Mouse (Mus musculus) heart, embryonic 13.5 days (tissue): Measurements from ENCODE around the gene Npc1l1. TPM values are rescaled to one million over a fixed set of nuclear protein-coding genes. Genes with fewer than 3 reads are reported as not detected.

Experiments used
- ATAC-seq: fragments of 200-750 bp; cut with Nextera tagmentation; 2 replicates; pipeline ENCODE4 v1.8.0; 2017; ENCODE audit warnings: moderate TSS enrichment; ENCODE audit not compliant: insufficient number of reproducible peaks, low FRiP score, low TSS enrichment; ENCODE audit errors: extremely low read depth
- H3K27ac ChIP-seq: fragments of 300-500 bp; sonication (generic); replicated peaks from 2 replicates; pipeline ENCODE4 v1.5.1; 2015; ENCODE audit warnings: moderate library complexity, mild to moderate bottlenecking, inconsistent platforms
- H3K27me3 ChIP-seq: fragments of 300-500 bp; sonication (generic); replicated peaks from 2 replicates; pipeline ENCODE4 v1.6.1; 2015; ENCODE audit warnings: mild to moderate bottlenecking, inconsistent platforms
- H3K36me3 ChIP-seq: fragments of 300-500 bp; sonication (generic); 2 replicates; pipeline ENCODE4 v1.6.1; 2015; ENCODE audit warnings: mild to moderate bottlenecking, inconsistent platforms
- H3K4me1 ChIP-seq: fragments of 300-500 bp; sonication (generic); 2 replicates; pipeline ENCODE4 v1.6.1; 2015; ENCODE audit warnings: inconsistent platforms
- H3K4me2 ChIP-seq: fragments of 300-500 bp; sonication (generic); 2 replicates; pipeline ENCODE4 v1.6.1; 2015; ENCODE audit warnings: inconsistent platforms, mild to moderate bottlenecking, moderate library complexity
- H3K4me3 ChIP-seq: fragments of 300-500 bp; sonication (generic); 2 replicates; pipeline ENCODE4 v1.5.1; 2015; ENCODE audit warnings: moderate library complexity, mild to moderate bottlenecking, inconsistent platforms
- H3K9ac ChIP-seq: fragments of 300-500 bp; sonication (generic); 2 replicates; pipeline ENCODE4 v1.6.1; 2015; ENCODE audit warnings: inconsistent platforms, mild to moderate bottlenecking, moderate library complexity
- H3K9me3 ChIP-seq: fragments of 300-500 bp; sonication (generic); 2 replicates; pipeline ENCODE4 v1.6.1; 2016; ENCODE audit warnings: inconsistent platforms
- WGBS: fragments of 180-500 bp; shearing (Covaris S2); methylation state at CpG from one replicate; pipeline ENCODE4 v1.1.7; 2015; ENCODE audit warnings: mixed read lengths; 5-methylcytosine and 5-hydroxymethylcytosine counted together
- polyA plus RNA-seq: library from polyadenylated mRNA; unstranded; fragments of >200 nt; fragmentation: Nextera tagmentation; extraction: Ambion mirVana; gene quantifications from 2 replicates; pipeline ENCODE4 v1.2.1, GENCODE M21; 2015

Gene Npc1l1
- polyA plus RNA-seq, 1 experiment from 2014 or later = not detected

DNA sequence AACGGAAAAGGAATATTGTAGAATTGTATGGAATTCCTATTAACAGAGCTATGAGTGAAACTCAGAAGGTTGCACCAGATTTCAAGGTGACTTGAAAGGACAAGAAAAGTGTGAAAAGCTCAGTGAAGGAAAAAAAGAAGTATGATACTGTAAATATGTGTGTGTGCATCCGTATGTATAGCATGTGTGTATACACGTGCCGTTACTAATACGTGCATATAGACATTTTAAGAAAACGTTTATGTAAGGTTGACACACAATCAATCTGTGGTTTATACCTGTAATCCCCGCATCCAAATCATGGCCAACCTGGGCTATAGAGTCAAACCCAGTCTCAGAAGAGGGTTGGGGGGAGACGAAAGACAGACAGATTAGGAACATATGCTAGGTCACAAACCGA lies 29.4 kb downstream of the Npc1l1 start:
- peaks cover 24% of the 10 kb centered on the region for H3K4me1 ChIP-seq
- ATAC-seq = no peak
- no peaks in the 10 kb centered on the region for H3K36me3 ChIP-seq
- peak overlapping the region; percentile 98 for H3K27ac ChIP-seq
- peak overlapping the region; percentile 95 for H3K9ac ChIP-seq
- peak overlapping the region; percentile 87 for H3K4me2 ChIP-seq
- WGBS = 26% methylated on average over 9 of the region's 9 CpGs
- peaks cover 5% of the 10 kb centered on the region; the same call in 1 of the 2 replicates for H3K9me3 ChIP-seq
- peak overlapping the region; percentile 98 for H3K4me3 ChIP-seq
- no peaks in the 10 kb centered on the region for H3K27me3 ChIP-seq

DNA sequence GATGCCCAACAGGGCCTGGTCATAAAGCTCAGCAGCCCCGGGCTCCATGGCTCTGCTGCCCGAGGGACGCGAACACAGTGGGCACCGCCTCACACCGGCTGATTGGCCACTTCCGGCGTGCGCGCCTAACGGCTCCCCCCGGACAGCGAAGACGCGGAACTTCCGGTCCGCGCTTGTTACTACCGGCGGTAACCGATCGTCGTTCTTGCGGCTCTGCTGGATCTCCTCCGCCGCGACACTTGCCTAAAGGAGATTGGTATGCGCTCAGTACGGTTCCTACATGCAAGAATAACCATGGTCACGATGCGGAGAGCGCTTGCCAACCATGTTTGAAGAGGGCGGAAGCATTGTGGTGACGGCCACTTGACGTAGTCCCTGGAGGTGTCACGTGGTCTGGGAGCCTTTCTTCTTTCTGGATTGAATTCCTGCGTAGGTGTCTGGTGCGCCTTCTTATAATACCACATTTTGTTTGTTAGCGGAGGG lies 29.8 kb downstream of the Npc1l1 start, which contains the start of gene Nudcd3:
Nudcd3 (minus strand) TSS at position 329 of the 483 bp plus-strand sequence.
- peak; percentile 89 for ATAC-seq
- under 1% methylated on average over 39 of the region's 39 CpGs for WGBS

DNA sequence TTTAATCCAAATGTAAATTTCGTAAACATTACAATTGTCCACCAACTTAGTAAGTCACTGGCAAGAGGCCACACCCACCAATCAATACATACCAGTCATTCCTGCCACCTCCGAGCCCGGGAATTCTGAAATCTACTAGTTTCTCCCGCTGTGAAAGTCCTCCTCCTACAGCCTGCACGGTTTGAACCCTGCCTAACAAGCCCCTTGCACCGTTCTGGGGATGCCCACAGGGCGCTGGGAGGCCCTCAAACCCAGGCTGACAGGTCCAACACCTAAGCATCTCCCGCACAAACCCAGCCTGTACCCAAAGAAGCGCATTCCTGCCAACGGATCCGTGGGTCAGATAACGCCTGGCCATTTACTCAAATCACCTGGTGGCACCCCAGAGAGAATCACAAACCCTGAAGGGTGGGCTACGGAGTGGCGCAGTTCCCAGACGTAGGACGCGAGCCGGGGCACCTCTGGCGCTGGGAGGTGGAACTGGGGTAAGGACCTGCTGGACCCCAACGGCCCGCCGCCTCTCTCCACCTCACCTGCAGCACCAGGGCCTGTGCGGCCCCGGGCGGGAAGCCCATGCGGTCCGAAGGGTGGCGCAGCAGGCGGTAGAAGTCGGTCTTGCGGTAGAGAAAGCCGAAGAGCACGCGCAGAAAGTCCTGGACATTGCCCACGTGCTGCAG lies 30.4 kb downstream of the Npc1l1 start, which contains the start of gene A730071L15Rik:
A730071L15Rik (plus strand) TSS at position 620 of the 677 bp plus-strand sequence.
- H3K27me3 ChIP-seq = no peaks in the 10 kb centered on the region
- no peaks in the 10 kb centered on the region for H3K9me3 ChIP-seq
- under 1% methylated on average over 35 of the region's 35 CpGs for WGBS
- peak within 1 kb of the TSS; percentile 98 for H3K27ac ChIP-seq
- peak within 1 kb of the TSS; percentile 95 for H3K9ac ChIP-seq
- H3K36me3 ChIP-seq = no peaks in the 10 kb centered on the region
- H3K4me2 ChIP-seq = peak within 1 kb of the TSS; percentile 87
- peak; percentile 37; the same call in 1 of the 2 replicates for ATAC-seq
- peaks cover 24% of the 10 kb centered on the region for H3K4me1 ChIP-seq
- peak within 1 kb of the TSS; percentile 98 for H3K4me3 ChIP-seq

More for the DNA sequence above, 29.8 kb downstream of the Npc1l1 start, which contains the start of gene Nudcd3:
- peak within 1 kb of the TSS; percentile 98 for H3K4me3 ChIP-seq
- no peaks in the 10 kb centered on the region for H3K36me3 ChIP-seq
- peaks cover 1% of the 10 kb centered on the region; the same call in 1 of the 2 replicates for H3K9me3 ChIP-seq
- H3K4me2 ChIP-seq = peak within 1 kb of the TSS; percentile 87
- H3K9ac ChIP-seq = peak within 1 kb of the TSS; percentile 95
- no peaks in the 10 kb centered on the region for H3K27me3 ChIP-seq
- peaks cover 24% of the 10 kb centered on the region for H3K4me1 ChIP-seq
- H3K27ac ChIP-seq = peak within 1 kb of the TSS; percentile 98

DNA sequence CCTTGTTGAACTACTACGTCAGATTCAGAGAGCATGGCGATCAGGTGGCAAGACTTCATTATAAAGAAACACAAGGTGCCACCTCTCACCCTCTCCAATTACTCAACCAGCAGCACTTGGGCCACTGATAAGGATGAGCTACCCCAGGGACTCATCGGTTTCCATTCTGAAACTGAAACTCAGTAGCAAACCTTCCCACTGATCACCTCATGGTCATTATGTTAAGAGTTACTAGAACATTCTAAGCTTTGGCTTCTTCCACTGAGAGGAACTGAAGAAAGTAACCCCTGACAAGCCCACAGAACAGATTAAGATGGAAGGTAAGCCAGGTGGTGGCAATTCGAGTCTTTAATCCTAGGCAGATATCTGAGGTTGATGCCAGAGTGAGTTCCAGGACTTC lies 31.5 kb downstream of the Npc1l1 start:
- no peak for ATAC-seq
- H3K4me3 ChIP-seq = peak overlapping the region; percentile 98; the same call in 1 of the 2 replicates
- H3K36me3 ChIP-seq = no peaks in the 10 kb centered on the region

DNA sequence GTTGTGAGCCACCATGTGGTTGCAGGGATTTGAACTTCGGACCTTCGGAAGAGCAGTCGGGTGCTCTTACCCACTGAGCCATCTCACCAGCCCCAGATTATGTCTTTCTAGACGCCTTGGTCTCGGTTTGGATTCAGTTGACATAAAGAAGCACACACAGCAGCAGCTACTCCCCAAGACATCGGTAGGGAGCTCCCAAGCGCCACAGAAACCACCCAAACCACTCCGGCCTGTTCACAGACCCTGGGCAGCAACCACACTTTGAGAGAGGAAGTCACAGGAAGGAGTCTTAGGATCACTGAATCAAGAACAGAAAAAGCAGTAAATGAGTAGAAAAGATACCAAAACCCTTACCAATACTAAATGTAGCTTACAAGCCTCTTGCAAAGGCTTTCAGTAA lies 33.2 kb downstream of the Npc1l1 start:
- Histone ChIP-seq H3K27ac (no peak overlapping the region), H3K4me3 (no peak overlapping the region), H3K4me1 (peaks cover 24% of the 10 kb centered on the region), H3K27me3 (no peaks in the 10 kb centered on the region), H3K4me2 (no peak overlapping the region), H3K9ac (no peak overlapping the region), H3K9me3 (no peaks in the 10 kb centered on the region), H3K36me3 (peaks cover 16% of the 10 kb centered on the region)
- 88% methylated on average over 8 of the region's 8 CpGs for WGBS
- no peak for ATAC-seq

More for the DNA sequence above, 31.5 kb downstream of the Npc1l1 start:
- no peaks in the 10 kb centered on the region for H3K27me3 ChIP-seq
- WGBS = 79% methylated on average over 4 of the region's 4 CpGs
- peaks cover 24% of the 10 kb centered on the region for H3K4me1 ChIP-seq
- no peak overlapping the region for H3K9ac ChIP-seq
- peak overlapping the region; percentile 87 for H3K4me2 ChIP-seq
- no peaks in the 10 kb centered on the region for H3K9me3 ChIP-seq
- no peak overlapping the region for H3K27ac ChIP-seq

DNA sequence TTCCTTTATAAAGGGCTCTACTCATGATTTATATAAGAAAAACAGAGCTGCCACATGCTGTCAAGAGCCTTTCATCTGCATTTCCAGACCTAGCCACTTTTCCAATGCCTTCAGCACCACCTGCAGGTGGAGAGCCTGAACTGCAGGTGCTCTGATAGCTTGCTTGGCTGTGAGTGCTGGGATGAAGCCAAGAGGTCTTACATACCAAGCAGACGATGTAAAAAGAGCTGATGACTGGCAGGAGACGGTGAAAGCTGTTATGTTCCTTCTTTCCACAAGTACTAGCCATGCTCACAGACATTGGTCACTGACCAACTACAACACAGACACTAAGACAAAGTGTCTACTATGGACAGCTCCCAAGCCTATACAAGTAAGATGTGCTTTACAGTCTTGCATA lies 42.1 kb downstream of the Npc1l1 start:
- no peak for ATAC-seq
- 5% methylated on average over 2 of the region's 2 CpGs for WGBS

DNA sequence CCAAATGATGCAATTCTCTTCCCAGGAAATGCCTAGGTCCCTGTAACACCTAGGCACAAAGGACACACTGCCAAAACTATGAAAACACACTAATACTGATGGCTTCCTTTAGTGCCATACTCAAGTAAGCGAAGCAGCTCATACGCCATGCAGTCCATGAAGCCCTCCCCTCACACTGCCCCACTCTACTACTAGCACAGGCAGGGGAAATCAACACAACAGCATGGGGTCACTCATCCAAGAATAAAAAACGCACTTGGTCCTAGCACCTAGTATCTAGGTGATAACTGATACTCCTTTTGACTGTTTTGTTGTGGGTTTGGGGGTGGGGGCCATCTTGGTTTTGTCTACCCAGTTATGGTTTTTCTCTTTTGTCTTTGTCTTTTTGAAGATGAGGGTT lies 42.5 kb downstream of the Npc1l1 start:
- H3K9ac ChIP-seq = no peak overlapping the region; the same call in 1 of the 2 replicates
- peaks cover 31% of the 10 kb centered on the region for H3K4me1 ChIP-seq
- no peaks in the 10 kb centered on the region for H3K9me3 ChIP-seq
- no peak overlapping the region for H3K4me2 ChIP-seq
- H3K27ac ChIP-seq = no peak overlapping the region
- no peak for ATAC-seq
- peaks cover 23% of the 10 kb centered on the region for H3K36me3 ChIP-seq
- WGBS = 81% methylated on average over 3 of the region's 3 CpGs
- H3K27me3 ChIP-seq = no peaks in the 10 kb centered on the region
- no peak overlapping the region for H3K4me3 ChIP-seq

More for the DNA sequence above, 42.1 kb downstream of the Npc1l1 start:
- no peaks in the 10 kb centered on the region for H3K9me3 ChIP-seq
- H3K4me3 ChIP-seq = no peak overlapping the region
- H3K27ac ChIP-seq = peak overlapping the region; percentile 53; the same call in 1 of the 2 replicates
- H3K4me2 ChIP-seq = no peak overlapping the region
- no peaks in the 10 kb centered on the region for H3K27me3 ChIP-seq
- H3K9ac ChIP-seq = no peak overlapping the region
- peaks cover 27% of the 10 kb centered on the region for H3K4me1 ChIP-seq
- H3K36me3 ChIP-seq = peaks cover 28% of the 10 kb centered on the region

DNA sequence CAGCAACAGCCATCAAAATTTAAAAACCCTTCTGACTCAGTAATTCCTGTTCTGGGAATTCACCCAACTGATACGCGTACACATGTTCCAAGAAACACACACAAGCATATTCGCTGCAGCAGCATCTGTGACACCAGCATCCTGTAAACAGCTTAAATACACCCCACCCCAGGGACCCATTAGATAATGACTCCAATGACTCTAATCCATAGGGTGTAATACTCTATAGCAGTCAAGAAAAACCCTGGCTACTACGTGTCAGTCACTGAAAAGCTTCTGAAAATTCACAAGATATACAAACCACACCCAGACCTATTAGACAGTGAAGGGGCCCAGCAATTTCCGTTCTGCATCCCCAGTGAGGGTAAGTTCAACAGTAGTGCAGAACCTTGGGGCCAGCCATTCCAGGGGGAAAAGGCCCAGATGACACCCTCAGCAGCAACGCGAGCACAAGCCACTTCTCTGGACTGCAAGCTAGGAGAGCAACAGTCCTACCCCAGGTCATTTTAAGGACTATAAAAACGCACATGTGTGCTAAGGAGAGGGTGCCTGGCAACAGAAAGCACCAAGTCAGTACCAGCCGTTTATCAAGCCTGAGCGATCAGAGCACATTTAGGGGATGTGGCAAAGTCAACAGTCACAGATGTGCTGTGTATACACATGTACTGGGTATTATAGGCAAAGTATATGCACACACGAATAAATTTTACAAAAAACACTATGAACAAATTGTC lies 45.6 kb downstream of the Npc1l1 start:
- Histone ChIP-seq H3K27me3 (no peaks in the 10 kb centered on the region), H3K9ac (no peak overlapping the region; the same call in 1 of the 2 replicates), H3K4me2 (no peak overlapping the region), H3K4me3 (no peak overlapping the region), H3K36me3 (peaks cover 4% of the 10 kb centered on the region; the same call in 1 of the 2 replicates), H3K9me3 (no peaks in the 10 kb centered on the region), H3K4me1 (peaks cover 41% of the 10 kb centered on the region), H3K27ac (no peak overlapping the region)
- no peak for ATAC-seq
- 63% methylated on average over 11 of the region's 11 CpGs for WGBS

DNA sequence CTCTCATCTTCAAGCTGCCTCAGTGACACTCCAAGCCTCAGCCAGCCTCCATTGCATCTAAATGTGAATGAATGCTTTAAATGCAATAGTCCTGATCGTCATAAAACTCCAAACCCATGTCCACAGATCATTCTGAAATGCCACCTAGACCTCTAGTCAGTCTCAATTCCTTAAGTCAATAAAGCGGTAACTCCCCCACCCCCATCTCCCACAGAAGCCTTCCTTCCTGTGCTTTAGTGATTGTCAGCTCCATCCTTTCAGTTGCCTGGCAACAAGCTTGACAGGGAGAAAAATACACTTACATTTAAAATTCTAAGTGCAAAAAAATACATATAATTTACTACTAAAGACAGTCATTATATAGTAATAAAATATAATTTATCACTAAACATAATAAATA lies 46.7 kb downstream of the Npc1l1 start:
- Histone ChIP-seq H3K36me3 (no peaks in the 10 kb centered on the region), H3K9ac (no peak overlapping the region), H3K9me3 (no peaks in the 10 kb centered on the region), H3K27ac (no peak overlapping the region), H3K4me3 (no peak overlapping the region), H3K4me1 (peaks cover 48% of the 10 kb centered on the region), H3K4me2 (no peak overlapping the region), H3K27me3 (no peaks in the 10 kb centered on the region)
- whole genome bisulfite sequencing = 80% methylated on average over 2 of the region's 2 CpGs
- ATAC-seq = no peak

DNA sequence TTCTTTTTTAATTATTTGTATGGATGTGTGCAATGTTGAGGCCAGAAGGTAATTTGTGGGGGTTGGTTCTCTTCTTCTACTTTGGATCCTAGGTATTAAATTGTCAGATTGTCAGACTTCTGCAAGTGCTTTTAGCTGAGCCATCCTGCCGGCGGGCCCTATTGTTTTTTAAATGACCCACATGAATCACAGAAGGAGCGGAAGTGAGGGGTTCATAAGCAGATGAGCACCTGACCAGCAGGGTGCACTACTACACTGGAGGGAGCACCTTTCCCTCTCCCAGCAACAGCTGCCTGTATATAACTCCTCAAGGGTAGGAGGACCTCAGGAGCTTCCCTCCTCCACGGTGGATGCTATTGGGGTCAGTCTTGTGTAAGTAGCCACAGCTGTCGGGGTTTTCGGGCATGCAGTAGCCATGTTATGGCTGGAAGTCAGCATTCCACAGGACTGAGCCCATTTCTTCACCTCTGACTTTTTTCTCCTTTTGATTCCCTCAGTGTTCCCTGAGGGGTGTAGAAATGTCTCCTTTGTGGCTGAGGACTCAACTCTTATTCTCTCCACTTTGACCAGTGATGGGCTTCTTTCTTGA lies 49.0 kb downstream of the Npc1l1 start:
- no peaks in the 10 kb centered on the region for H3K9me3 ChIP-seq
- no peak overlapping the region for H3K27ac ChIP-seq
- H3K4me3 ChIP-seq = no peak overlapping the region
- no peak overlapping the region for H3K4me2 ChIP-seq
- no peak overlapping the region for H3K9ac ChIP-seq
- ATAC-seq = no peak
- peaks cover 48% of the 10 kb centered on the region for H3K4me1 ChIP-seq
- H3K36me3 ChIP-seq = no peaks in the 10 kb centered on the region
- H3K27me3 ChIP-seq = no peaks in the 10 kb centered on the region
- WGBS = 69% methylated on average over 6 of the region's 6 CpGs

DNA sequence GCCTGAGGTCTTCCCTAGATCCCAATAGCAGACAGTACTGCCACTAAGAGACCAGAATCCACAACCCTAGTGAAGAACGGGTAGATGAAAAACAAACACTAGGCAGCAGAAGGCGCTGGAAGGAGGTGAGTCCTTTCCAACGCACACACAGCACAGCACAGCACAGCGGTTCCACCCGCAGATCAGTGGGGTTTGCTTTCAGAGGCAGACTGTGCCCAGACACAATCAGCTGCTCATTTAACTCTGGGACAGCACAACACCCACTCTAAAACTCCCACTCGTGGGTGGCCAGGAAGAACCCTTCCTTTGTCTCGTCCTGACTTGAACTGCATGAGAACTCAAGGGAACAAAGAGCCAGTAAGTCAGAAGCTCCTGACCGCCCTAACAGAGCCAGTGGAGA lies 50.7 kb downstream of the Npc1l1 start:
- Histone ChIP-seq H3K36me3 (no peaks in the 10 kb centered on the region), H3K27ac (0 out of 2 replicates have a peak overlapping the region, but pooled peaks have one; percentile 20), H3K4me2 (no peak overlapping the region; the same call in 1 of the 2 replicates), H3K4me1 (peaks cover 58% of the 10 kb centered on the region), H3K27me3 (no peaks in the 10 kb centered on the region), H3K4me3 (no peak overlapping the region), H3K9ac (no peak overlapping the region), H3K9me3 (no peaks in the 10 kb centered on the region)
- 24% methylated on average over 8 of the region's 8 CpGs for WGBS
- no peak for ATAC-seq
